Mouse (Mus musculus) cerebellum, adult 11 months (tissue): ENCODE data around the gene Rnf130.
A peak's percentile ranks its signal among the peaks of the same experiment; 100 is the strongest.

Source experiments
- DNase-seq: peaks from one replicate; pipeline ENCODE4 v3.0.0; 2022

Gene Rnf130

GRCm38 (mm10) chr11:50024833-50025720 is at the start of gene Rnf130:
Gene Rnf130, plus strand, starts transcription at chr11:50025346.
- DNase-seq, result peak; percentile 97

- DNase-seq, result no peak
Measured at GRCm38 (mm10) chr11:49977963-49978568, 47.1 kb upstream of the Rnf130 start.

DNA sequence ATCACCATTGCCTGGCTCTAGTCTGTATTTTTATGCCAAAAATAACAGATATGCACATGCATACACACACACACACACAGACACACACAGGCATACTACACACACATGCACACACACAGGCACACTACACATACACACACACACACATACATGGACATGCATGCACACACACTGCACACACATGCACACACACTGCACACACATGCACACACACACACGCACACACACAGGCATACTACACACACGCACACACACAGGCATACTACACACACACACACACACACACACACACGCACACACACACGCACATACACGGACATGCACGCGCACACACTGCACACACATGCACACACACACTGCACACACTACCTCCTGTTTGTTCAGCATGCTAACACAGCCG is 46.2 kb upstream of the Rnf130 start:
- DNase-seq, result no peak

- no peak for DNase-seq
Measured at GRCm38 (mm10) chr11:49980681-49981235, 44.4 kb upstream of the Rnf130 start.

- no peak for DNase-seq
Measured at GRCm38 (mm10) chr11:49981321-49981963, 43.7 kb upstream of the Rnf130 start.

DNA sequence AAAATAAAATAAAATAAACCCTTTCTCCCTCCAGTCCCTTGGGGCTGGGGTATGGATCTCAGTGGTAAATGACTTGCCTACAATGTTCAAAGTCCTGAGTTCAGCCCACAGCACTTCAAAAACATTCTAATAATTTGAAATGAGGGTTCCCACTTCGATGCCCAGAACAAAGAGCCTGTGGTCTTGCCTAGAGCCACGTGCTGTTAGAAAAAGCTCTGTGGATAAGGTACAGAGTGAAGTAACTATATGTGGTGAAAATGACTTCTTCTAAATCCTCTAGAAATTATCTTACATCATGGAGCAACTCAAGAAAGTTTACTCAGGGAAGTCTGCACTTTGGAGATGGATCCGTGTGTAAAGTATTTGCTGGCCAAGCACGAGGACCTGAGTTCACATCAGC is 43.1 kb upstream of the Rnf130 start:
- DNase-seq, result no peak

- DNase-seq, result no peak
Measured at GRCm38 (mm10) chr11:49982881-49983280, 42.3 kb upstream of the Rnf130 start.

GRCm38 (mm10) chr11:49983875-49984552 is 41.1 kb upstream of the Rnf130 start:
- no peak for DNase-seq

GRCm38 (mm10) chr11:49985009-49985408 is 40.1 kb upstream of the Rnf130 start:
- no peak for DNase-seq

DNA sequence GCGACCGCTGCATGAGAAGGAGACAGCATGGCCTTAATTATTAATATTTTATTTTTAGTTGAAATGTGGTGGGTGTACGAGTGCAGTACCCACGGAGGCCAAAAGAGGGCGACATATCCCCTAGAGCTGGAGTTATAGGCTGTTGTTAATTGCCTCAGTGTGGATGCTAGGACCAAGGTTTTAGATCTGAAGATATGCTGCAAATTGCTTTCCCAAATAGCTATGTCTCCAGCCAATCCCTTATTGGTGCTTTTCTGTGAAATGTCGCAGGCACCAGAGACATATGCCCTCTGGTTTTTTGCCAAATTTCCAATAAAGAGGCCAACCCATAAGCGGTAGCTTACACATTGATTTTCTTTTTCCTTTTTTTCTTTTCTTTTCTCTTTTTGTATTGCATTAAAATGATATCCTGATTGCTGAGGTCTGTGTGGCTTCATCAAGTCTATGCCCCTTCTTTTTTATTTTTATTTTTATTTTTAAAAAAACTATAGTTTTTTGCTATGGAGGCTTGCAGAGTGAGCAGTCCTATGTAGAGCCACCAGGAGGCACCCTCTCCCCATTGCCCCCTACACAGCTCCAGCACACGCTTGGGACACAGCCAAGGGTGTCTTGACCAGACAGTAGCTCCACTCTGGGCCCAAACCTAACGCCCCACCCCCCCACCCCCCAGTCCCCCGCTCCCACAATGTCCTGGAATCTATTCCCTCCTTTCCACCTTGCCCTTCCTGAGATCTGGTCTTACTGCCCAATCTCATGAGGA is 38.7 kb upstream of the Rnf130 start:
- DNase-seq, result peak; percentile 63

DNA sequence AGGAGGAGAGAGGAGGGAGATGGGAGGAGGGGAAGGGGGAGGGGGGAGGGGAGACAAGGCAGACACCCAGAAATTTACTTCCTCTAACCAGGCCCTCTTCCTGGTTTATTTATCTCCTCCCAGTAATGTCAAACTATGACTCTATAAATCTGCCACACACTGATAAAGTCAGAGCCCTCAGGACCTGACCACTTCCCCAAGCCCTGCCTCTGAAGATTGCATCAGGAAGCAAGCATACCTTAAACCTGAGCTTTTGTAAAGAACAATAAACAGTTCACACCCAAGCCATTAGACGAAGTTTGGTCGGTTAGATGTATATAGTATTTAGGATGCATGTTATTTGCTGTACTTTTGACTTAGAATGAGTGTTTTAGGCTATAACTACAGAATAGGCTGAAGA is 30.6 kb upstream of the Rnf130 start:
- no peak for DNase-seq

DNA sequence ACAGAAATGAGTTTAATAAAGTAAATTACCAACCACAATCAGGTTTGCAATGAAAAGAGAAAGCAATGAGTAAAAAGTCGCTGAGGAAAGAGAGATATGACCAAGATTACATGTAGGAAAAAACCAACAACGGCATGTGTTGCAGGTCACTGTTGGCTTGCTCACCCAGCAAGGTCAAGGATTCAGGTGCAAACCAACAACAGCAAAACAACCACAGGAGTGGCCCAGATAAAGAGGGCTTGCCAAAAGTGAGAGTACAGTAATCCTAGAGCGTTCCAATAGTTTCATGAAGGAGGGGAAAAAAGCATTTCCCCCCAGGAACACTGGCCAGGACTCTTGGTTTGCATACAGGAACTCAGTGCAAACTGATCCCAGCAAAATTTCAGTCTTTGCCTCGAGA is 28.7 kb upstream of the Rnf130 start:
- no peak for DNase-seq

GRCm38 (mm10) chr11:49997321-49997720 is 27.8 kb upstream of the Rnf130 start:
- no peak for DNase-seq

DNA sequence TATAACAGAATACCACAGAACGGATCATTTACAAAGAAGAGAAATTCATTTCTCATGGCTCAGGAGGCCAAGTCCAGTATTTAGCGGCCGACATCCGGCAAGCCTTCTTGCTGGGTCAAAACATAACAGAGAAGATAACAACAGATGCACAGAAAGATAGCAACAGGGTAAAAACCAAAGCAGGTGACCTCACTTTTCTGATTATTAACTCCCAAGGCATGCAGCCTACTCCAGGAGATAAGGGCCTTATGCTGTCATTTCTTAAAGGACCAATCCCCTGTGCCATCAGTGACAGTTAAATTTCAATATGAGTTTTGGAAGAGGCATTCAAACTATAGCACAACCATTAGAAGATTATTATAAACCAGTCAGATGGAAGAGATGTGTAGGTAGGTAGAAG is 22.3 kb upstream of the Rnf130 start:
- DNase-seq, result no peak

GRCm38 (mm10) chr11:50007776-50008175 is 17.4 kb upstream of the Rnf130 start:
- DNase-seq, result no peak

GRCm38 (mm10) chr11:50008231-50008630 is 16.9 kb upstream of the Rnf130 start:
- no peak for DNase-seq

GRCm38 (mm10) chr11:50013016-50013415 is 12.1 kb upstream of the Rnf130 start:
- no peak for DNase-seq

DNA sequence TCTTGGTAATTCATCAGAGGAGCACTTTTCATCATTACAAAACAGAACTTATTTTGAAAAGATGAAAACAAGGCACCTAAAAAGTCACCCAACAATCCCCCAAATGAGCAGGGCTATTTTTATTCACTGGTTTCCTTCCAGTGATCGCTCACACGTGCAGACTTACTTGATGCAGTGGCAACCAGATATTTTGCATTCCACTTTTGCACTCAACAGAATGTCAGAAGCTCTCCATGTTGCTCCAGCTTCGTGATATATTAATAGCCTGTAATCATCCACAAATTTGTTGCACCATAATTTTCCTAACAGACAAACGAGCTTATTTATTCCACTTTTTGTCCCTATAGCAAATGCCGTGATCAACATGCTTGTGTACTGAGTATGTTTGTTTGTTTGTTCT is 8.6 kb upstream of the Rnf130 start:
- no peak for DNase-seq

GRCm38 (mm10) chr11:50017511-50017910 is 7.6 kb upstream of the Rnf130 start:
- DNase-seq, result no peak

- DNase-seq, result no peak
Measured at GRCm38 (mm10) chr11:50018848-50019247, 6.3 kb upstream of the Rnf130 start.

GRCm38 (mm10) chr11:50022085-50022484 is 3.1 kb upstream of the Rnf130 start:
- no peak for DNase-seq

DNA sequence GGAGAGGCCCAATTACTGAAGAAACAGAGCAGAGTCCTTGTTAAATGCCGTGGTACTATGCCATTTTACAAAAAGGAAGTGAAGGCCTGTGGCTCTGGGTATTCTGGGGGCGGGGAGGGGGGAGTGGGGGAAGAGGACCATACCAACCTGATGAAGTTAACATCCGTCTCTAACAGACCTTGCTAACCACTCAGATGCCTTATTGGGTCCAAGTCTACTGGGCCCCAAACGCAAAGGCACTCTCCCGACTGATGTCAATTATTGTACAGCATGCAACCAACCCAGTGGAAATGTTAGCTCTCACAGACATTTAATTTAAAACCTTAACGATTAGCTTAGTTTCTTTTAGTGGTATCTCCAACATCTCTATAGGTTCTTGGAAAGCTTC is 707 bp upstream of the Rnf130 start:
- no peak for DNase-seq
